Mouse (Mus musculus) T-cell, adult 2 months (primary cell): ENCODE results near the gene Prdm8.

Source experiments
- DNase-seq: peaks from one replicate; pipeline ENCODE4 v3.0.0; 2022; ENCODE audit warnings: low spot score

Prdm8 gene

GRCm38 (mm10) chr5:98184971-98185805 lies 18.2 kb downstream of the Prdm8 start:
- DNase-seq, result peak; percentile 65

GRCm38 (mm10) chr5:98185806-98186751 lies 19.1 kb downstream of the Prdm8 start:
- DNase-seq, result peak; percentile 22

- DNase-seq, result no peak
These were observed 22.5 kb downstream of the Prdm8 start for GRCm38 (mm10) chr5:98189181-98190180.

- DNase-seq, result no peak
These were observed 25.4 kb downstream of the Prdm8 start for GRCm38 (mm10) chr5:98192295-98192983.

GRCm38 (mm10) chr5:98194959-98195358 lies 28.0 kb downstream of the Prdm8 start:
- no peak for DNase-seq

GRCm38 (mm10) chr5:98198412-98199218 lies 31.6 kb downstream of the Prdm8 start:
- no peak for DNase-seq

GRCm38 (mm10) chr5:98199219-98199552 lies 32.2 kb downstream of the Prdm8 start:
- DNase-seq, result no peak

- DNase-seq, result no peak
These were observed 34.6 kb downstream of the Prdm8 start for GRCm38 (mm10) chr5:98201606-98202005.

GRCm38 (mm10) chr5:98202996-98203395 lies 36.0 kb downstream of the Prdm8 start:
- DNase-seq, result no peak

GRCm38 (mm10) chr5:98212501-98212900 lies 45.5 kb downstream of the Prdm8 start:
- no peak for DNase-seq

- DNase-seq, result no peak
These were observed 55.0 kb downstream of the Prdm8 start for GRCm38 (mm10) chr5:98221956-98222355.

GRCm38 (mm10) chr5:98226710-98227109 lies 59.7 kb downstream of the Prdm8 start:
- no peak for DNase-seq

- DNase-seq, result no peak
These were observed 62.5 kb downstream of the Prdm8 start for GRCm38 (mm10) chr5:98229456-98229855.

GRCm38 (mm10) chr5:98238466-98238865 lies 71.5 kb downstream of the Prdm8 start:
- no peak for DNase-seq
